Mouse (Mus musculus): ENCODE data around the gene Mobp. TPM values are rescaled to one million over a fixed set of nuclear protein-coding genes. Genes with fewer than 3 reads are reported as not detected.

Gene Mobp
- polyA plus RNA-seq, 1 experiment from 2014 or later: not detected

GRCm38 (mm10) chr9:120174436-120175137, 25.1 kb downstream of the Mobp start:
- H3K27me3 ChIP-seq: peaks cover 44% of the 10 kb centered on the region
- POLR2A ChIA-PET: no interaction called here
- DNase-seq (ENCODE audit: low read depth, low spot score) (no peak), ATAC-seq (no peak)
- in situ Hi-C loops (cut with MboI; ENCODE audit: low pct_unique_long_range_greater_than_20kb): loop anchor here (25.0 kb wide), 1 partner anchor 1363 kb away; no protein-coding TSS in a partner anchor
- CTCF ChIA-PET: no interaction called here
- no peak for TF ChIP-seq CTCF (IDR thresholded peaks at IDR 0.05)

DNA sequence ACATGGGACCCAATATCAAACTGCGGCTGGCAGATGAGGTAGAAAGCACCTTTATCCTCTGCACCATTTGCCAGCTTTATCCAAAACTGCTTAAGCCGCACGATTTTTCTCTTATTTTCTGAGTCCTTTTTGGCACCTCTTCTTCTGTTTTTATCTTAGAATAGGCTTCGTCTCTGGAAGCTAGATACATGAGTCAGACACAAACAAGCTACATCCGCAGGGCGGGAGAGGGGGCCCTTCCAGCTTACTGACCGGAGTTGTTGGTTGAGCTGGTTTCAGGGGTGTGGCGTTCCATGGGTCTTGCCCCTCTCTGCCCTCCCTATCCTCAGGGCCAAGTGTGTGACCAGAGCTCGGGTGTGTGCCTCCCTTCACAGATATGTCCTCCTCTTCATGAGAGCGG, 29.3 kb downstream of the Mobp start:
- ATAC-seq: no peak
- peaks cover 57% of the 10 kb centered on the region for H3K27me3 ChIP-seq
- TF ChIP-seq CTCF (IDR thresholded peaks at IDR 0.05): no peak
- in situ Hi-C loops (cut with MboI; ENCODE audit: low pct_unique_long_range_greater_than_20kb): no loop called here
- DNase-seq (ENCODE audit: low read depth, low spot score): no peak
- CTCF ChIA-PET: interaction anchor here (1.3 kb wide), 1 partner anchor 38 kb away, joined by 3 read pairs; no protein-coding TSS in a partner anchor
- POLR2A ChIA-PET: no interaction called here

DNA sequence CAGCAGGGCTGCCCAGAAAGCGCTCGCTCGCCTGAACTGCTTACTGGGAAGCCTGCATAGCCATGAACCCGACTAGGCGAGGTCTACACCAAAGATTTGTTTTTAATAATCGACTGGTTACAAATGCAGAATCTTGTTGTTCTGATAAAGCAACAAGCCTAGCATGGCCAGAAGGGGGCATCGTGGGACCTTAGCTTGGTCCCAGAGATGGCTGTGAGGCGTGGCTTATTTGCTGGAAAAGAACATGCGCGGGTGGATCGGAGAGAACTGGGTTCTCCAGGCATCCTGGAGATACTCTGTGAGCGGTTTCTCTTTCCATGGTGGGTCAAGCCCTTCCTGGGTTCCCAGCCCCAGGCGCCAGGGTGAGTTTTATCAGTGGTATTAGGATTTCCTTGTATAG, 35.0 kb downstream of the Mobp start:
- peak; percentile 63 for TF ChIP-seq CTCF (IDR thresholded peaks at IDR 0.05)
- in situ Hi-C loops (cut with MboI; ENCODE audit: low pct_unique_long_range_greater_than_20kb): loop anchor here (5.0 kb wide), 1 partner anchor 37 kb away; the partner anchor contains the start of gene Mobp

DNA sequence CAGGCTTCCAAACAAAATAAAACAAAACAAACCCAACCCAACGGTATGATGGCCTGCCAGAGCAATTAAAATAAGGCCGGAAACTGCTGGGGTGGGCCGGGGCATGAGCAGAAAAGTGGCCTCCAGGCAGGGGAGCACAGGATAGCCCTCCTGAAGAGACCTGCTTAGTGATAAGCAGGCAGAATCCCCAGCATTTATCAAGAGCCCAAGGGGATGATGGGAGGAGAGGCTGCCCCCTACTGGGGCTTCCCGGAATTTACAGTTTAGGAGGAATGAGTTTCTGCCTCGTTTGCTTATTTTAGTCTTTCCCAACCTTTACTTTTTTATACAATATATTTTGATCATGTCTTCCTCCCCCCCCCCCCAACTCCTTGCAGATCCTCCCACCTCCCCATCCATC, 37.3 kb downstream of the Mobp start:
- ChIA-PET CTCF (no interaction called here), POLR2A (no interaction called here)
- TF ChIP-seq CTCF (IDR thresholded peaks at IDR 0.05): peak; percentile 48
- in situ Hi-C loops (cut with MboI; ENCODE audit: low pct_unique_long_range_greater_than_20kb): no loop called here
- H3K27me3 ChIP-seq: peaks cover 34% of the 10 kb centered on the region
- no peak for DNase-seq (ENCODE audit: low read depth, low spot score)
- no peak for ATAC-seq

More for the DNA sequence above, 35.0 kb downstream of the Mobp start:
- ATAC-seq (no peak), DNase-seq (ENCODE audit: low read depth, low spot score) (no peak)
- ChIA-PET CTCF (no interaction called here), POLR2A (no interaction called here)
- peaks cover 49% of the 10 kb centered on the region for H3K27me3 ChIP-seq

GRCm38 (mm10) chr9:120190891-120191290, 41.4 kb downstream of the Mobp start:
- in situ Hi-C loops (cut with MboI; ENCODE audit: low pct_unique_long_range_greater_than_20kb): no loop called here
- ATAC-seq (no peak), DNase-seq (ENCODE audit: low read depth, low spot score) (no peak)
- TF ChIP-seq CTCF (IDR thresholded peaks at IDR 0.05): no peak
- ChIA-PET CTCF (interaction anchor here (1.1 to 2.5 kb wide), 6 partner anchors 11 to 356 kb away, joined by 3 to 16 read pairs (median 3); no protein-coding TSS in a partner anchor), POLR2A (interaction anchor here (0.6 kb wide), 1 partner anchor 10 kb away, joined by 3 read pairs; no protein-coding TSS in a partner anchor)
- H3K27me3 ChIP-seq: peaks cover 20% of the 10 kb centered on the region

DNA sequence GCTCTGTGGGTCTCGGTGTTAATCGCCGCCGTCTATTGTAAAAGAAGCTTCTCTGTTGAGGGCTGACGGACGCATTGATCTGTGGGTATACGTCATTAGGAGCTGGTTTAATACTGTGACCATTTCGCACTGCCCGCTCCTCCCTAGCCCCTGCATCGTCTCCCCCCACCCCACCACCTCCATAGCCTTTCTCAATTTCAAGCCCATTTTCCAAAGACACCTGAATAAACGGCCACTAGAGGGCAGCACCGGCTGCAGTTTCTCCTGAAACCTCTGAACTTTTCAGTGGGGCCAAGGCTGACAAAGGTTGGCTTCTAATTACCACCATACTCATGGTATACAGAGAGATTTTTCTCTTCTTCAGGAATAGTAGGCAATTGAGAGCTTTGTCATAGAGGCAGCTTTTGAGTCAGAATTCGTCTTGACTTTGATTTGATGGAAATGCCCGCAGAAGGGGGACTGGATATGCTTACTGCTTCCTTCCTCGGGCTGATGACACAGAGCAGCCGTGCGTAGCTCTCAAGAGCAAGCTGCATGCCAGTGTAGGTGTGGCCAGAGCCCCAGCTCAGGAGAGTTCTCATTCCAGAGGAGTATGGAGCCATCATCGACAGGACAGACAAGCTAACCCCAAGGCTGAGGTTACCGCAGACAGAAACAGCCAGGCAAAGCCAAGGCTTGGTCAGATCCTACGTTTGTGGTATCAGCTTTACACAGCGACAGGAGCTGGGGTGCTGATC, 42.0 kb downstream of the Mobp start:
- ATAC-seq (peak; percentile 62), DNase-seq (ENCODE audit: low read depth, low spot score) (no peak)
- H3K27me3 ChIP-seq: peaks cover 20% of the 10 kb centered on the region
- peak; percentile 82 for TF ChIP-seq CTCF (IDR thresholded peaks at IDR 0.05)
- ChIA-PET POLR2A (interaction anchor here (0.6 kb wide), 1 partner anchor 9 kb away, joined by 3 read pairs; no protein-coding TSS in a partner anchor), CTCF (interaction anchor here (0.7 to 2.5 kb wide), 12 partner anchors 10 to 356 kb away, joined by 3 to 16 read pairs (median 3); no protein-coding TSS in a partner anchor)
- in situ Hi-C loops (cut with MboI; ENCODE audit: low pct_unique_long_range_greater_than_20kb): no loop called here

- in situ Hi-C loops (cut with MboI; ENCODE audit: low pct_unique_long_range_greater_than_20kb): no loop called here
- DNase-seq (ENCODE audit: low read depth, low spot score): no peak
- TF ChIP-seq CTCF (IDR thresholded peaks at IDR 0.05): no peak
- peaks cover 20% of the 10 kb centered on the region for H3K27me3 ChIP-seq
- POLR2A ChIA-PET: no interaction called here
- no peak for ATAC-seq
- CTCF ChIA-PET: interaction anchor here (1.4 to 2.5 kb wide), 4 partner anchors 9 to 185 kb away, joined by 4 to 16 read pairs (median 5); no protein-coding TSS in a partner anchor
Observed at GRCm38 (mm10) chr9:120192742-120193141, 43.2 kb downstream of the Mobp start.

GRCm38 (mm10) chr9:120200873-120201272, 51.4 kb downstream of the Mobp start:
- DNase-seq (ENCODE audit: low read depth, low spot score) (no peak), ATAC-seq (no peak)
- no peak for TF ChIP-seq CTCF (IDR thresholded peaks at IDR 0.05)
- POLR2A ChIA-PET: interaction anchor here (0.5 kb wide), 1 partner anchor 9 kb away, joined by 3 read pairs; no protein-coding TSS in a partner anchor
- H3K27me3 ChIP-seq: peaks cover 22% of the 10 kb centered on the region
- CTCF ChIA-PET: interaction anchor here (1.0 to 3.1 kb wide), 2 partner anchors 9 to 154 kb away, joined by 3 to 16 read pairs; no protein-coding TSS in a partner anchor
- in situ Hi-C loops (cut with MboI; ENCODE audit: low pct_unique_long_range_greater_than_20kb): no loop called here

DNA sequence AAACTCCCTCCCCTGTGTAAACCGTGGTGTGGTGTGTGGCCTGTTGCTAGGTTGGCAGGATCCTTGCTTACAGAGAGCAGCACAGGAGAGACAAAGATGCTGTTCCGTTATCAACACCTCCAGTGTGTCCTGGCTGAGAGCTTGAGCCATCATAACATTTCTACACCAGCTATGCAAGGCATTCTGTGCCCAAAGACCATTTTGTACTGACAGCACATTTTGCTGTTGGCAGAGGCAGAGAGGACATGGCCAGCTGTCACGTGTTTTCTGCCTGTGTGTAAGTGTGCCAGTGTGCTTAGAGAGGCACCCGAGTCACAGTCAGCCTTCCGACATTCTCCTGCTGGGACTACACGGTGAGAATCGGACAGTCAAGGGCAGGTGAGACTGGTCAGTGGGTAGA, 52.2 kb downstream of the Mobp start:
- no peak for DNase-seq (ENCODE audit: low read depth, low spot score)
- in situ Hi-C loops (cut with MboI; ENCODE audit: low pct_unique_long_range_greater_than_20kb): no loop called here
- H3K27me3 ChIP-seq: peaks cover 26% of the 10 kb centered on the region
- CTCF ChIA-PET: interaction anchor here (1.5 to 3.1 kb wide), 2 partner anchors 10 to 176 kb away, joined by 6 to 16 read pairs; no protein-coding TSS in a partner anchor
- no peak for TF ChIP-seq CTCF (IDR thresholded peaks at IDR 0.05)
- POLR2A ChIA-PET: no interaction called here
- no peak for ATAC-seq

DNA sequence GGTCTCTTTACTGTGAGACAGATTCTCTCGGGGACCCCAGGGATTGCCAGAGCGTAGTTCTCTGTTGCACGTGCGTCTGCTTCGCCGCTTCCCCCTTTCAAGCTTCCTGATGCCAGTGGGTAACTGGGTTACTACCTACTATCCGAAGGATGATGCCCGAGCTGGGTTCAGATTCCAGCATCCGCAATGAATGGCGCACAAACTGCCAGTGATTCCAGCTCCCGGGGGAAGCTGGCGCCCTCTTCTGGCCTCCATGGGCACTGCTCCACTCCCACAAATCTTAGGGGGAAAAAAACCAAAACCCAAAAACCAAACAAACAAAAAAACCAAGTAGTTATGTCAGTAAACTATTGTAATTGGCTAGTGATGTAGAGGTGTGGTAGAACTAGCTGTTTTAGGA, 53.2 kb downstream of the Mobp start:
- peaks cover 29% of the 10 kb centered on the region for H3K27me3 ChIP-seq
- DNase-seq (ENCODE audit: low read depth, low spot score): no peak
- in situ Hi-C loops (cut with MboI; ENCODE audit: low pct_unique_long_range_greater_than_20kb): no loop called here
- ATAC-seq: no peak
- TF ChIP-seq CTCF (IDR thresholded peaks at IDR 0.05): peak; percentile 70
- ChIA-PET POLR2A (no interaction called here), CTCF (interaction anchor here (1.4 to 3.1 kb wide), 3 partner anchors 10 to 175 kb away, joined by 3 to 16 read pairs (median 6); no protein-coding TSS in a partner anchor)
